Mouse (Mus musculus): ENCODE measurements around the gene Ankrd63.

The Ankrd63 gene

DNA sequence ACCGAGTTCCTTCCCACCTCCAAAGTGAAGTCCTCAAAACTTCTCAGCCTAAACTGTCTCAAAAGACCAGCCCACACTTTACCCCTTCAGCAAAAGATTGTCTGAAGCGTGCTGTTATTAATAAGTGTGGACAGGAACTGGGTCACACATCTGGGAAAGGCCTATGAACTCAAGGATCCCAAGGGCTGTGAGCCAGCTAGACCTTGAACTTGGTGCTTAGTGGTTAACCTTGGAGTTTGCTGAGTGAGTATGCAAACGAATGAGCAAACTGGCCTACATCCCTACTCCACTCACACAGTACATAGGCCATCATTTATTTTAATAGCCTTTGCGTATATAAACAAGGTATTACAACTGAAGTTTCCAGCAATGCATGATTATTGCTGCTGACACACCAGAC, 21.7 kb upstream of the Ankrd63 start:
- no peak for DNase-seq

DNA sequence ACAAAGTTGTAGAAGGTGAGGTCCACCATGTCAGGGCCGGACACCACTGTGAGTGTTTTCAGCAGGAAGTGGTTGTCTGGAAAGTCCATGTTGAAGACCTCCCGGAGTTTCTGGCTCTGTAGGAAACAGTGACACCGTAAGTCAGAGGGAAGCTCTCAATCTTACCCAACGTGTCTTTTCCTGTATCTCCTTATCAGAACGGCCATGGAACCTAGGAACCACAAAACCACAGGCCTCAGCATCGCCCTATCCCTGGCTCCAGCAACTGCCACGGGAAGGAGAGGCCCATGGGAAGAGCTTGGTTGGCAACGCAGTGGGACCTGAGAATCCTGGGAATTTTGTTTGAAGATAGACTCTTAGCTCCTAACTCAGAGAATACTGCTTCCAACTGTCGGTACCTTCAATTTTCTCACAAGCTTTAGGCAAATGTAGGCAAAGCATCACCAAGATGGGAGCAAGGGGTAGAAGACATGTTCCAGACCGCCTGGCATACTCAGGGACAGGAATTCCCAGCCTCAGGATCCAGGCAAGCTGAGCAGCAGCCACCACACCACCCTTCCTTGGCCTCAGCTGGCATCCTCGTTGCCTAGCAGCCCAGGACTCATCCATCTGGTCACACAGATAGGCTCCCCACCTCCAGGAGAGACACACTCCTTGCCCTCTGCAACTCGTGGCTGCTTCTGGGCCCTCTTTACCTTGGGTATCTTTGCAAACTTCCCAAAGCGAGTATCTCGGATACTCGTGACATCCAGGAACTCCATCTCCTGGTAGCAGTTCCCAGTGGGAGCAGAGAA, 20.1 kb upstream of the Ankrd63 start:
- no peak for DNase-seq

DNA sequence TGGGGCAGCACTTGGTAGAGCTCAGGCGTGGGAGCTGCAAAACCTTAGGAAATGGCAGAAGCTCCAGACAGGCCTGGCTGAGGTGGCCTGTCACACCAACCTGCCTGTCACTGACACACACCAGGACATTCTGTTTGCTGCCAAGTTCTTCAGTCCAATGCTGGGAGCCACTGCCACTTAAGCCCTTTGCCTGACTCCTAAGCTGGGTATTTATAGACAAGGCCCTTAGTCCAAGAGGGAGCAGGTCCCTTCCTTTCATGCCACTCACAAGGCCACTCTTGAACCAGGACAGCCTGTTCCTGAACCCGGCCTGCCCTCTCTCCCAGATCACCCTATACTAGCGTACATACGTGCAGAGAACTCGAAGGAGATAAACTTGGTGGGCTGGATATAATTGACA, 12.9 kb upstream of the Ankrd63 start:
- peak in 1 of 2 experiments; percentile 16 for DNase-seq

DNA sequence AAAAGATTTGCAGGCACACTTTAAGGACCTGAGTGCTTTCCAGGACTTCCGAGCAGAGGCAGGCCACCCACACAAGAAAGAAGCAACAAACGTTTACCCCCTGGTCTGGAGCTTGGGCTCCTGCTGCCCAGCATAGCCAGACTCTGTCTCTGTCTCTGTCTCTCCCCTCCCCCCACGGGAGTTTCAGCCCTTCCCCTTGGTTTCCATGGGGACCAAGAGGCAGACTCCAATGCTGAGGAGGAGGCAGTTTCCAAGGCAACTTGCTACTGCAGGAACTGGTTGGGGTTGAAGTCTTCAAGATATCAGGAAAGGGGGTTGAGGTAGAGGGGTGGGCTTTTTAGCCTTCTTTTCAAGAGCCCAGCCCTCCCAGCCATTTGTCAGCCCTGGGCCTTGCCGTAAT, 10.5 kb upstream of the Ankrd63 start:
- no peak for DNase-seq

DNA sequence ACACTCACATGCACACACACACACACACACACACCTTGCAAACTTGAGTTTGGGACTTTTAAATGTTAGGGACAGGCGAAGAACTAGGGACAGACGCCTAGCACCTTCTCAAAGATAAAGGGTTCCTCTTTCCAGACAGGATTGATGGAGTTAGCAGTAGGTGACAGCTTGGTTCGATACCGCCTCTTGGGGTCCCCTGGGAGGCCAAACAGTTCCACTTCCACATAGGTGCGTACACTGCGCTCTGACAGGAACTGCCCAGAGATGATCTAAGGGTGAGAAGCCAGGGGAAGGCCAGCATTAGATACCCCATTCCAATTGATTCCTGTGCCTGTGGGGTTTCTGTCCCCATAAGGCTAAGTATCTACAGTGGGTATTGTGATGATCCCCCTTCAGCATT, 9.9 kb upstream of the Ankrd63 start:
- DNase-seq: no peak

DNA sequence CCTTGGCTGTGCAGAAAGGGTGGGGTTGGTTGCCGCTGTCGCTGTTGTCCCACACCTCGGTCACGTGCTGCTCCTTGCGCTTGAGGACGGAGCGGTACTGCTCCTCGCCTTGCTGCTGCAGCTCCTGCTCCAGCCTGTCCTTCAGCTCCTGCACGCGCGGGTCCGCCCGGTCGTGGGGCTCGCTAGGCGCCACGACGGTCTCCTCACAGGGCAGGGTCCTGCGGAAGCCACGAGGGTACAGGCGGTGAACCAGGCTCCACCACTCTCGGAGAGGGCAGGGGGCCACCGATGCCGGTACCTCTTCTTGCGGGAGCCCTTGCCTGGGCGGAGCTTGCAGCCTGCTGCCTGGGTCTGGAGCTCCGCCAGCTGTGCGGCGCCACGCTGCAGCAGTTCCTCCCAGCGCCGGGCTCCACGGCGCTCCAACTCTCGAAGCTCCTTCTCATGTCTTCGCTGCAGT, 7.3 kb upstream of the Ankrd63 start:
- DNase-seq: peak; percentile 16 to 43

DNA sequence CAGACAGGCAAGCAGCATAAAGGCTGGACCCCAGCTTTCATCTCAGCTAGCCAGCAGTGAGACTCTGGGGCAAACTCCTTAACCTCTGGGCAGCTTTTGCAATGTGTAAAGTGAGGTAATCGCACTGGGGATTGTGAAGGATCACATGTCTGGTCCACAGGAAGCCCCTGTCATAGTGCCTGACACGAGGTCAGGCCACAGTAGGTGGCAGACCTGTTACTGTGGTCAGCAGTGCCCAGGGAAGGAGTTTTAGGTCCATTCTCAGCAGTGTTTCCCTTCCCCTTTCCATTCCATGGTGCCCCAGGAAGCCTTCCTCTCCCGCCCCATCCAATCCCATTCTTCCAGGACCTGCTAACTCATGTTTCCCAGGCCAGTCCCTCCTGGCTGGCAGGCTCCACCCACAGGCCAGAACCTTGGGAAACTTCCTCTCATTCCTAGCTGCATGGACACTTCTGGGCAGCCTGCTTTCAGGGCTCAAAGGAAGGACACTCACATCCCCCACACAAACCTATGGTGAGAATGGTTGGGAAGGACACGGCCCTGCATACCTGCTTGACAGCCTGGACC, 6.0 kb upstream of the Ankrd63 start:
- no peak for DNase-seq

DNA sequence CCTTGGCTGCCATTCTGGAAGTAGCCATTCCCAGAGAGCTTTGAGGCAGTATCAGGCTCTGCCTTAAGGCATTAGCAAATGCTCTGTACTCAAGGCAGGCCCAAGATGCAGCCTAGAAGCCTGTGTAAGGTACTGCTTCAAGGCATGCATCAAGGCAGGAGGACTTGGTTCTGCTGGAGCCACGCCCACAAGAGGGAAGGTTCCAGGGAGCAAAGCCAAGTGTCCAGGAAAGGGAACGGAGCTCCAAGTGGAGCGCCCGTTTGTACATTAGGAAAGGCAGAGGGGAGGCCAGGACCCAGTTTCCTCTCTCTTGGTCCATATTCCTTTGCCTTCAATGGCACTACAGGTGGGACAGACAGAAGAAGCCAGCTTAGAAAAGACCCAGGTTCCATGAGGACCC, 4.7 kb upstream of the Ankrd63 start:
- DNase-seq: no peak

DNA sequence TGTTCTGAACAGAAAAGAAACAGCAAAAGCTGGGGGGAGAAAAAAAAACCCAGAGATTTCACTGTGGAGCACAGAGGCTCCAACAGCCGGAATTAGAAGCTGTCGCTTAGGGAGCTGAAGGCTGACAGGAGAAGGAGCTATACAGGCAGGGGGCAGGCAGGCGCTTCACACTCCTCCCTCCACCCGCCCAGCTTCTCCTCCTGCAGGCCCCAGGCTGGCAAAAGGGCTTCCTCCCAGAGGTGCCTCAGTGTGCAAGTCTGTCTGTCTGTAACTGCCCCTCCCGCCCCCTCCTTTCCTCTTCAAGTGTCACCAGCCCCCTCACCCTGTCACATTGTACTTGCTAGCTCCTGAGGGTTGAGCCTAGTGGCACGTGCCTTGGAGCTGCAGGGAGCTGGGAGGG, 2.7 kb upstream of the Ankrd63 start:
- DNase-seq: no peak

DNA sequence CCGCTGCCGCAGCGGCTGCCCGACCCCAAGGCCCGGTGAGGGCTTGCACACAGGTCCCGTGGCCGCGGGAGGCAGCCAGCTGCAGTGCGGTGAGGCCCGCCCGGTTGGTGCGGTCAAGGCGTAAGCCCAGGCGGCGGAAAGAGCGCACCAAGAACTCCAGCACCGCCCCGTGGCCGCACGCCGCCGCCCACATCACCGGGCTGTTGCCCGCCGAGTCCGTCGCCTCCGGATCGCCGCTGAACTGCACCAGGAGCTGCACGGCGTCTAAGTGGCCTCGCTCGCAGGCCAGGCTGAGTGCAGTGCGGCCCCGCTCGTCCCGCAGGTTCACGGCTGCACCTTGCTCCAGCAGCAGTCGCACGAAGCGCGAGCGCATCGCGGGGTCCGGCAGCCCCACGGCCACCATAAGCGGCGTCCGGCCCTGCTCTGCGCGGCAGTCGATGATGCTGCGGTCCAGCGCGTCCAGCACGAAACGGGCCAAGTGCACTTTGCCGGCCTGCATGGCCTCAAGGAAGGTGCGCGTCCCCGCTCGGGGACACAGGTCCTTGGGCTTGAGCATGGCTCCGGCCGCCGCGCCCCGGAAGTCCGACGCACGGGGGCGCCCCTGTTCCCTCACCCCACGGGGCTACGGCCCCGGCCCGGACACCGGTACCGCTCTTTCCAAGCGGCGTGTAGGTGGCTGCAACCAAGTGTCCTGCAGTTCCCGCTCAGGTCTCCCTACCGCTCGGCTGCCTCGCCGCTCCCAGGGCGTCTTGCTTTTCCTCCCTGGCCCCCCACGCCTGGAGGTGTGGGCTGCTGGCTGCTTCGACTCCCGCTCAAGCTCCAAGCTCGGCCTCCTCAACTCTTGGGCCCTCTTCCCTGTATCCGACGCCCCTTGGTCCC, 641 bp downstream of the Ankrd63 start:
- DNase-seq: peak; percentile 16 to 25

DNA sequence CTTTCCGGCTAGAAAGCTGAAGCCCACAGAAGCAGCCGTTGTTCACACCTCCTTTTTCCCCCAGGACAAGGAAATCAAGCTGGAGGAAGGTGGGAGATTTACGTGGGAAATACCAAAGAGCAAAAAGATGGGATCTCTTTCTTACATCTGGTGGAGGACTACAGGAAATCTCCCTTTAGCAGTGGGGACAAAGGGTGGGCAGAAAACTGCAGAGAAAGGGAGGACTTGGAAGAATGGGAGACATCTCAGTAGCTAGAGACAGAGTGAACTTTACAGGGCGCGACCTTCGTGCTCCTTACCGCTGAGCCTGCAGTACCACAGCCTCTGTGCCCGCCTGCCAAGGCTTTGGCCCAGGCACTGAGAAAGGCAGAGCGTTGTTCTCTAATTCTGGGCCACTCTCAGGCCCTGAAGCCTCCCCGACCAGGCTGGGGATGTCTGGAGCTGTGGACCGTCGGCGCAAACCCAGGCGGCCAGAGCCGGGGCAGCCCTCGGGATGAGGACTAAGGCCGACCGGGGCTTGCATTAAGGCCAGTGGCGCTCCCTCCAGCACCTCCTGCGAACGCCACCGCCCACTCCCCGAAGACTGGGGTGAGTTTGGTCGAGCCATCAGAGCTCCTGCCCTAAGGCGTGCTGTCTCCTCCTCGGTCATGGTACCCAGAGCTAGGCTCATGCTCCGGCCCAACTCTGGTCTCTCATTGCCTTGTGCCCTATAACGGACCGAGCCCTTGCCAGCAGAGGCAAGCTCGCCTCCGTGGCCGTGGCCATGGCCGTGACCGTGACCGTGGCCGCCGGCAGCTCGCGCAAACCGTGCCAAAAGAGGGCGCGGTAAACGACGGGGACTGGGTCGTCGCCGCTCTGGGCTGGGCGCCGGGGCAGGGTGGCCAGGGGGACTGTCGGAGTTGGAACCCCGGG, 1.5 kb downstream of the Ankrd63 start:
- no peak for DNase-seq

DNA sequence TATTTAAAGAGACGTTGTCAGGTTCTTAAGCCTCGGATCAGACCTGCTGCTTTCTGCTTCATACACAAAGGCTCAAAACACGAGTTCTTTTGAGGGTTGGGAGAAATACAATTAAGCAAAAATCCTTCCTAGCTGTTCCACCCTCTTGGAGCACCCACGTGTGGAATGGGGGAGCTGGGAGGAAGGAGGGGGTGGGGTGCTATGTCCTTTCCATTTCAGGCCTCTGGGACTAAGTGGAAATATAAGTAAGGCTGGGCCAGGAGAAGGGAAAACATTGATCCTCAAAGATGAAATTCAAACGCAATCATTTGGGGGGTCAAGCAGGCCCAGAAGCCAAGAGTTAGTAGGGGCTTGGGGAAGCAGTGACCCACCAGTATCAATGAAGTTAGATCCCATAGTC, 2.6 kb downstream of the Ankrd63 start:
- DNase-seq: no peak

DNA sequence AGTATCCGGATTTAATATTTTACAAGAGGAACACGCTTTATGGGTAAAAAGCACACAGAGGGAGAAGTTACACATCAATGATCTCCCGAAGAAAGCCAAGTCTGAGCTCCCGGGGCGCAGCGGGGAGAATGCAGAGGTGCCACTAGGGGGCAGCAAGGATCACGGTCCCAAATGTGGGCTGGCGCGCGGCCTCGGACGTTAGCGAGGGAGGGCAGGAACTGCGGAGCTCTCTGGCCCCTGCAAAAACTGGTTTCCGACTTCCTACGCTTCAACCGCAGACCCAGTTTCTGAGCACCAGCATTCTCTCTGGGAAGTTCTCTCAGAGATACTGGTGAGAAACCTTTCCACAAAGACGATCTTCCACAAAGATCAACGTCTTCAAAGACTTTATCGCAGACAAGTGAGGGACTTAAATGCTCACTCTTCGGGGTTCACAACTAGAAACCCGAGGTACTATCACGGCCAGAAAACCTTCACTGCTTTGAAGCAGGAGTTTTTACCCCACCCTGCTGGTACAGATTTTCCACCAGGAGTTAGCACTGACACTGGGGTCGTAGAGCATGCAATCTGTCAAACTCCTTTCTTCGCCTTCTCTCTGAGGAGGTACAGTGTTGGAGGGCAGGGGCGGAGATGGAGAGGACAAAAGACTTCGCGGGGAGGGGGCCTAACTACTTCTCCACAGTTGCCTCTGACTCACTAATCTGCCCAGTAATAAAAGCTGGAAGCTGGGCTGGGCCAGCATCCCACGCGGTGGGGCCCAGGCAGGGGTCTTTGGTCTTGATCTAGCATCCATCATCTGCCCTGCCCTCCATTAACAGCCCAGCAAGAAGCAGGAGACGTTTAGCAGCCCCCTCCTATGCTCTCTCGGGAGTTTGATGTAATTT, 3.3 kb downstream of the Ankrd63 start:
- DNase-seq: peak; percentile 70 to 75

DNA sequence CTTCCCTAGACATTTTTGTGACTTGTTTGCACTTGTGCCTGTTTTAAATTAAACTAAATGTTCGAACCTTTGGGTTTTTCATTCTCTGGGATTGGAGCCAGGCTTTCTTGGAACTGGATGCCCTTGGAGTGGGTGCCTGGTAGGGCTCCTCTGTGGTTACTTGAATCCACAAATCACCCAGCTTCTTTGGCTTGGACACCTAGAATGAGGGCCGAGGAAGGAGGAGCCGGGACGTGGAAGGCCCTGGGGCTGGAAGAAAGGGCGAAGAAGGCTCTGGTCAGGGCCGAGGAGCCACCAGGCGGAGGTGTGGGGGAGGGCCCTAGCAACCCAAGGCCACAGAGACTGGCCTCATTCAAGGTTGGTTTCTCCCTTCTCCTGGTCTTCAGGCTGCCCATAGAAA, 5.8 kb downstream of the Ankrd63 start:
- DNase-seq: no peak

DNA sequence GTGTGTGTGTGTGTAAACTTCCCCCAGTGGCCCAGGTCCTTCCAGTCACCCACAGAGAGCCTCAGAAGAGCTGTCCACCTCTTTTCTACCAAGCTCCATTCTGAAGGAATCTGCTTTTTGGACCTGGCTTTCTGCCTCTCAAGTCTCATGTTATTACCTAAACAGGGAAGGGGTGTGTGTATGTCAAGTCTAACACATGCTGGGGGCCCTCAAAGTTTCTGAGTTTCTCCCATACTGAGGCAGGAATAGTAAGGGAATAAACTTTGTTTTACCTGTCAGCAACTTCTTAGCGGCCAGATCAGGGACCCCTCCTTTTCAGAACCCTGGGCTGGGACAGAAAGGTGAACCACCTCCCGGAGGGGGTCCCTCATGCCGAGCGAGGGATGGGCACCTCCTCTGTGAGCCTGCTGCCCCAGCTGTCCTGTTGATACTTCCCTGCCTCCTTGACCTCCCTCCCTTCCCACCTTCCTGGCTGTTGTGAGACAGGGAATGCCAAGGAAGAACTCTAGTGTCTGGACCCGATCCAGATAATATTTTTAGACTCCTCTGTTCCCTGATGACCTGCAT, 6.4 kb downstream of the Ankrd63 start:
- DNase-seq: no peak

DNA sequence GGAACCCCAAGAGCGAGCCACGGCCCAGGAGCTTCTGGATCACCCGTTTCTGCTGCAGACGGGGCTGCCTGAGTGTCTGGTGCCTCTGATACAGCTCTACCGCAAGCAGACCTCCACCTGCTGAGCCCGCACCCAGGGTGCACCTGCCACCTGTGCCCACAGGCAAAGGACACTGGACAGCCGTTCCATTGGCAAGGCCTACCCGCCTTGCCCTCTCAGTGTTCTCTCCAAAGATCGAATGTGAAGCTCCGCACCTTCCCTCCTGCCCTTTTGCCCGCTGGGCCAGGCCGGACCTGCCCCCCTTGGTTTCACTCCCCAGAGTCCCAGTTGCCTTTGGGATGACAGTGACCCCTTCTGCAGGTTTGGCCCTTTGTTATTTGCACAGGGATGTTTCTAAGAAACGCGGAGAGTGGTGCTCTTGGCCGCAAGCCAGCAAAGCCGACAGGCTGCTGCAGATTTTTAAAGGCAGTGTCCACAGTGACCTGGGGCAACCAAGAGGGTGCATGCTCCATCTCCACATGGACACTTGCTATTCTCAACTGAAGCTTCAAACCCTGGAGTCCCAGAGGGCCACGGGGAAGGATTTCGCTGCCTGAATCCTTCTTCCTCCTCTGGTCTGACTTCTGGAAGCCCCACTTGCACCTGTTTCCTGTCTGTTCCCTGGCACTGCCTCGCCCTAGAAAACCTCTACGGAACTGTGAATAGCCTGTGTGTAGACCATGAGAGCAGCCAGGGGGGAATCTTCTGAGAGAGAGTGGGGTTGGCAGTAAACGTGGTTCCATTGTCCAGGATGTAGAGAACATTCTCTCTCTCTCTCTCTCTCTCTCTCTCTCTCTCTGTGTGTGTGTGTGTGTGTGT, 7.1 kb downstream of the Ankrd63 start:
- DNase-seq: peak; percentile 17

DNA sequence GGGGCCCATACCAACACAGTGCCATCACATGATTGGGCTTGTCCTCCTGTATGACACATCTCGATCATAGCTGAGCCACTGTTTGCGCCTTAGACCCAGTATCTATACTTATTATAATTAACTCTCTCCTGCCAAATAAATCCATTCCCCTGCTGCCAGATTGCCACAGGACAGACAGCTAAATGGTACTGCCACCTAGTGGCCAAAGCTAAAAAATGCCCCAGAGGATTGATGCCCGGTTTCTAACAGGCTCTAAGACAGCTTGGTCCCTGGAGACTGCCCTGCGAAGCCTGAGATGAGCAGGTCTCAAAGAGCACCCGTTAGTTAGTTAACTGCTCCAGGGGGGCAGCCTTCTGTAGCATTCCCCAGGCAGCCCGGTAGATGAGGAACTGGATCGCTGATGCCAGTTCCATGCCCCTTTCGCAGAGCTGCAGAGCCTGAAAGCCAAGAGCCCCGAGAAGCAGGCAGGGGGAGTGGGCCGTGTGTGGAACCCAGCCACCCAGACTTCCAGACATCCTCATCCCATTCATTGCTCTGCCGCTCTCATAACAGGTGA, 8.0 kb downstream of the Ankrd63 start:
- DNase-seq: peak; percentile 43 to 62

DNA sequence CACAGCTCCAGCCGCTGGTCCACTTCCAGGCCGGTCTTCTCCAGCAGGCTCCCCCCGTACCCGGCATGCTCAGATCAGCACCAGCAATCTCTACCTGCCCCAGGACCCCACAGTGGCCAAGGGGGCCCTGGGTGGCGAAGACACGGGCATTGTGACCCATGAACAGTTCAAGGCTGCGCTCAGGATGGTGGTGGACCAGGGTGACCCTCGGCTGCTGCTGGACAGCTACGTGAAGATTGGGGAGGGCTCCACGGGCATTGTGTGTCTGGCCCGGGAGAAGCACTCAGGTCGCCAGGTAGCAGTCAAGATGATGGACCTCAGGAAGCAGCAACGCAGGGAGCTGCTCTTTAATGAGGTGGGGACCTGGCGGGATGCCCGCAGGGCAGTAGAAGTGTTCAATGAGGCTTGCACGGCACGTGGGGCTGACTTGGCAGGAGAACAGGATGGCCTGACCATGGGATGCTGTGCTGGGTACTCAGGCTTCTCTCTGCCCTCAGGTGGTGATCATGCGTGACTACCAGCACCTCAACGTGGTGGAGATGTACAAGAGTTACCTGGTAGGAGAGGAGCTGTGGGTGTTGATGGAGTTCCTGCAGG, 10.3 kb downstream of the Ankrd63 start:
- peak; percentile 25 to 41 for DNase-seq

DNA sequence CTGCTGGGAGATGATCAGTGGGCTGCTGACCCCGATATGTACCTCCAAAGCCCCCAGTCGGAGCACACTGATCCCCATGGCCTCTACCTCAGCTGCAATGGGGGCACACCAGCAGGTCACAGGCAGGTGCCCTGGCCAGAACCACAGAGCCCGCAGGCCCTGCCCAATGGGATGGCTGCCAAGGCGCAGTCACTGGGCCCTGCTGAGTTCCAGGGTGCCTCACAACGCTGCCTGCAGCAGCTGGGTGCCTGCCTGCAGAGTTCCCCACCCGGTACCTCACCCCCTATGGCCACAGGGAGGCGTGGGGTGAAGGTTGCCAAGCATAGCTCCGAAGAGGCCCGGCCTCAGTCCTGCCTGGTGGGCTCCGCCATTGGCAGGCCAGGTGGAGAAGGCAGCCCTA, 13.9 kb downstream of the Ankrd63 start:
- DNase-seq: no peak

Measured in cerebellum, postnatal 36 days (tissue).